ENCODE assay signal across 21 mouse cellular contexts in the genomic region with DNA sequence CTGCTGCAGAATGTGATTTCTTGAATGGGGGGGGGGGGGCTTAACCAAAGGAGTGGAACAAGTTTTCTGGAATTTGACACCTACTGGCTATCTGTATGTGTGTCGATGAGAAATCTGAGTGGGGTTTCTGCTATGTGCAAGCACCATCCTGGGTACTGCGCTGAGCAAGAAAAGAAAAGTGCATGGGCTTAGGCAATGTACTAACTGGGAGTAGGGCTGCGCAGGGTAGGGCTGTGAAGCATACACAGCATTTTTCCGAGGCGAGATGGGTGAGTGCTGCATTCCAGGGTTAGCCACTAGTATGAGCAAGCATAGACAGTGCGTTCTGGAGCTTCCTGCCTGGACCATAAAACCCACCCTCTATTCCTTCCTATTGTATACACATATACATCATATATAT.
DNase-seq lines count a peak whose midpoint lies in the region; ATAC-seq and TF ChIP-seq lines count a peak whose summit lies in the region.
"Had no signal": no experiment of that assay in that cellular context is flagged by ENCODE, and none has a peak within 500 bp of the region (broad histone marks: within the 10 kb centered on the region; RNA-seq: fewer than 3 reads in every experiment).

No protein-coding gene starts in this region.

- ATAC-seq in lung, embryonic 15.5 days (ENCODE audit: borderline replicate concordance, extremely low read depth, low FRiP score, low TSS enrichment): peak; percentile 72
- ATAC-seq in intestine, embryonic 15.5 days: 0 out of 2 replicates have a peak, but pooled peaks have one; percentile 45
- ATAC-seq: forebrain, embryonic 16.5 days; hindbrain, embryonic 16.5 days; midbrain, embryonic 15.5 days had no signal

- H3K4me1 ChIP-seq in lung, embryonic 15.5 days: peaks cover 30% of the 10 kb centered on the region
- H3K4me1 ChIP-seq in intestine, embryonic 15.5 days (replicated peaks): no peaks in the 10 kb centered on the region
- H3K4me1 ChIP-seq: limb, embryonic 15.5 days; liver, embryonic 15.5 days; midbrain, embryonic 15.5 days had no signal

- TF ChIP-seq POLR2A in myocyte (IDR thresholded peaks at IDR 0.05; ENCODE audit: insufficient read length, low read depth): no peak

- no peak overlapping the region for H3K4me3 ChIP-seq in lung, embryonic 15.5 days
- H3K4me3 ChIP-seq in intestine, embryonic 15.5 days (replicated peaks): no peak overlapping the region
- H3K4me3 ChIP-seq in myocyte: no peak overlapping the region
- H3K4me3 ChIP-seq: limb, embryonic 15.5 days; liver, embryonic 15.5 days; midbrain, embryonic 15.5 days had no signal

- no peaks in the 10 kb centered on the region for H3K9me3 ChIP-seq in lung, embryonic 15.5 days
- no peaks in the 10 kb centered on the region for H3K9me3 ChIP-seq in intestine, embryonic 15.5 days
- H3K9me3 ChIP-seq: G1E; limb, embryonic 15.5 days; liver, embryonic 15.5 days; midbrain, embryonic 15.5 days had no signal

- 52% methylated on average over 6 of the region's 6 CpGs for WGBS in lung, embryonic 15.5 days
- 72% methylated on average over 6 of the region's 6 CpGs for WGBS in intestine, embryonic 15.5 days

- H3K27ac ChIP-seq in lung, embryonic 15.5 days: peak overlapping the region; percentile 31
- H3K27ac ChIP-seq in intestine, embryonic 15.5 days: no peak overlapping the region
- H3K27ac ChIP-seq: limb, embryonic 15.5 days; liver, embryonic 15.5 days; midbrain, embryonic 15.5 days had no signal

- DNase-seq in lung, postnatal 25 days (ENCODE audit: low spot score): no peak
- DNase-seq in Muller cell, postnatal 12 days (ENCODE audit: inconsistent ontology term): peak; percentile 27
- DNase-seq in adrenal gland, postnatal 36 days: no peak
- no peak for DNase-seq in ovary, postnatal 36 days (ENCODE audit: low spot score)
- no peak for DNase-seq in left cerebral cortex, adult 18-20 months (ENCODE audit: low spot score in 2 of 2)
- DNase-seq: cerebellum, adult 9-10 months; gastrocnemius, postnatal 36 days; kidney, adult 8-10 months; kidney, postnatal 4 days; layer of hippocampus, adult 9-11 months; right cerebral cortex, postnatal 4 days; thymus, postnatal 36 days had no signal

- no peak overlapping the region for H3ac ChIP-seq in myocyte (ENCODE audit: control insufficient read depth, insufficient read length)

- no peaks in the 10 kb centered on the region for H3K27me3 ChIP-seq in lung, embryonic 15.5 days
- H3K27me3 ChIP-seq in intestine, embryonic 15.5 days (replicated peaks): no peaks in the 10 kb centered on the region
- no peaks in the 10 kb centered on the region for H3K27me3 ChIP-seq in myocyte (ENCODE audit: control insufficient read depth, insufficient read depth, insufficient read length)
- H3K27me3 ChIP-seq: limb, embryonic 15.5 days; liver, embryonic 15.5 days; midbrain, embryonic 15.5 days had no signal

- no peaks in the 10 kb centered on the region for H3K79me2 ChIP-seq in myocyte (ENCODE audit: control insufficient read depth, insufficient read depth)

- H3K36me3 ChIP-seq in lung, embryonic 15.5 days: no peaks in the 10 kb centered on the region
- H3K36me3 ChIP-seq in intestine, embryonic 15.5 days: no peaks in the 10 kb centered on the region
- H3K36me3 ChIP-seq in myocyte (ENCODE audit: control insufficient read depth, insufficient read depth): no peaks in the 10 kb centered on the region
- H3K36me3 ChIP-seq: G1E; limb, embryonic 15.5 days; liver, embryonic 15.5 days; midbrain, embryonic 15.5 days had no signal

- H3K4me2 ChIP-seq in lung, embryonic 15.5 days: no peak overlapping the region
- H3K4me2 ChIP-seq in intestine, embryonic 15.5 days (replicated peaks): no peak overlapping the region
- H3K4me2 ChIP-seq in myocyte (ENCODE audit: low read depth): peak overlapping the region; percentile 4
- H3K4me2 ChIP-seq: limb, embryonic 15.5 days; liver, embryonic 15.5 days; midbrain, embryonic 15.5 days had no signal

- no peak overlapping the region for H3K9ac ChIP-seq in lung, embryonic 15.5 days
- no peak overlapping the region for H3K9ac ChIP-seq in intestine, embryonic 15.5 days
- H3K9ac ChIP-seq: limb, embryonic 15.5 days; liver, embryonic 15.5 days; midbrain, embryonic 15.5 days had no signal

TF ChIP-seq in myocyte, 11 proteins besides CTCF, POLR2A, EP300 and RAD21:
- TF ChIP-seq TCF3 (IDR thresholded peaks at IDR 0.05; ENCODE audit: insufficient read length, low read depth): no peak
- peak in 1 of 3 experiments; percentile 4 for TF ChIP-seq MYOD1 (IDR thresholded peaks at IDR 0.05; ENCODE audit: control insufficient read depth in 1 of 3, insufficient read length in 2 of 3, low read depth in 2 of 3)
- no peak for TF ChIP-seq MYOG (IDR thresholded peaks at IDR 0.05; ENCODE audit: control insufficient read depth in 1 of 3, insufficient read depth in 1 of 3, insufficient read length in 2 of 3, low read depth in 2 of 3)
- no peak for TF ChIP-seq USF1 (IDR thresholded peaks at IDR 0.05; ENCODE audit: low read depth)
- TF ChIP-seq POLR2AphosphoS2 (IDR thresholded peaks at IDR 0.05; ENCODE audit: insufficient read length, low read depth): no peak
